Mouse (Mus musculus): Measurements from ENCODE around the gene Styk1.

Gene Styk1

GRCm38 (mm10) chr6:131264175-131264574, 89.2 kb downstream of the Styk1 start:
- H3K4me1 ChIP-seq (replicated peaks; ENCODE audit: low read depth, low read length): no peaks in the 10 kb centered on the region
- no peaks in the 10 kb centered on the region for H3K36me3 ChIP-seq (ENCODE audit: insufficient read depth, low read length)
- H3K27me3 ChIP-seq (ENCODE audit: insufficient read depth, low read length): no peaks in the 10 kb centered on the region
- TF ChIP-seq POU5F1 (IDR thresholded peaks at IDR 0.05; ENCODE audit: borderline replicate concordance, low read length) (no peak), CTCF (conservative IDR thresholded peaks at IDR 0.05; ENCODE audit: low read length) (no peak), NANOG (IDR thresholded peaks at IDR 0.05; ENCODE audit: borderline replicate concordance, low read length) (no peak)
- no peaks in the 10 kb centered on the region for H3K9me3 ChIP-seq (ENCODE audit: low read length)
- H3K4me3 ChIP-seq (replicated peaks; ENCODE audit: low read length): no peak overlapping the region

GRCm38 (mm10) chr6:131262778-131263177, 90.6 kb downstream of the Styk1 start:
- no peaks in the 10 kb centered on the region for H3K36me3 ChIP-seq (ENCODE audit: insufficient read depth, low read length)
- H3K9me3 ChIP-seq (ENCODE audit: low read length): no peaks in the 10 kb centered on the region
- H3K4me1 ChIP-seq (replicated peaks; ENCODE audit: low read depth, low read length): no peaks in the 10 kb centered on the region
- no peak overlapping the region for H3K4me3 ChIP-seq (replicated peaks; ENCODE audit: low read length)
- TF ChIP-seq NANOG (IDR thresholded peaks at IDR 0.05; ENCODE audit: borderline replicate concordance, low read length): no peak
- no peak for TF ChIP-seq POU5F1 (IDR thresholded peaks at IDR 0.05; ENCODE audit: borderline replicate concordance, low read length)
- no peak for TF ChIP-seq CTCF (conservative IDR thresholded peaks at IDR 0.05; ENCODE audit: low read length)
- no peaks in the 10 kb centered on the region for H3K27me3 ChIP-seq (ENCODE audit: insufficient read depth, low read length)

GRCm38 (mm10) chr6:131262009-131262408, 91.4 kb downstream of the Styk1 start:
- no peaks in the 10 kb centered on the region for H3K4me1 ChIP-seq (replicated peaks; ENCODE audit: low read depth, low read length)
- no peak overlapping the region for H3K4me3 ChIP-seq (replicated peaks; ENCODE audit: low read length)
- TF ChIP-seq CTCF (conservative IDR thresholded peaks at IDR 0.05; ENCODE audit: low read length) (no peak), NANOG (IDR thresholded peaks at IDR 0.05; ENCODE audit: borderline replicate concordance, low read length) (no peak), POU5F1 (IDR thresholded peaks at IDR 0.05; ENCODE audit: borderline replicate concordance, low read length) (no peak)
- H3K9me3 ChIP-seq (ENCODE audit: low read length): no peaks in the 10 kb centered on the region
- H3K27me3 ChIP-seq (ENCODE audit: insufficient read depth, low read length): no peaks in the 10 kb centered on the region
- no peaks in the 10 kb centered on the region for H3K36me3 ChIP-seq (ENCODE audit: insufficient read depth, low read length)
